Mouse (Mus musculus) adrenal gland, postnatal 4 days (tissue): ENCODE measurements around the gene Abcb9. TPM values are rescaled to one million over a fixed set of nuclear protein-coding genes. Genes with fewer than 3 reads are reported as not detected.

Experiments
- DNase-seq, 2 experiments: peaks; one replicate each; pipeline ENCODE4 v3.0.0; 2021 to 2022; ENCODE audit warnings: low spot score in 2 of 2, mixed read lengths in 2 of 2
- total RNA-seq, 2 experiments: library from RNA; stranded (reverse); gene quantifications; 2 replicates each; pipeline ENCODE4 v1.2.3; 2021

The Abcb9 gene
- total RNA-seq, 2 experiments from 2014 or later: 5.8 to 7.2 TPM

GRCm38 (mm10) chr5:124015727-124016126 lies 79.9 kb downstream of the Abcb9 start:
- no peak for DNase-seq

- DNase-seq: no peak
Measured at GRCm38 (mm10) chr5:124014791-124015251, 80.8 kb downstream of the Abcb9 start.

- no peak for DNase-seq
Measured at GRCm38 (mm10) chr5:124014180-124014579, 81.4 kb downstream of the Abcb9 start.

- DNase-seq: no peak
Measured at GRCm38 (mm10) chr5:124013747-124014146, 81.9 kb downstream of the Abcb9 start.

GRCm38 (mm10) chr5:124012885-124013284 lies 82.7 kb downstream of the Abcb9 start:
- no peak for DNase-seq

GRCm38 (mm10) chr5:124011927-124012326 lies 83.7 kb downstream of the Abcb9 start:
- no peak for DNase-seq

Other genes starting within 250 kb of the Abcb9 start
- 1 to 10 TPM in 1 of 2 experiments, under 1 TPM in 1; 0.59 to 1.4 TPM for gene Hcar2, start 230.3 kb downstream of the Abcb9 start, total RNA-seq
- 1 to 10 TPM; 7.2 to 9.6 TPM for gene Hcar1, start 215.8 kb downstream of the Abcb9 start, total RNA-seq
- gene Denr, start 188.6 kb downstream of the Abcb9 start, total RNA-seq: 10 to 100 TPM; 77.3 to 80.0 TPM
- gene Gm43518, start 168.4 kb downstream of the Abcb9 start, total RNA-seq: 1 to 10 TPM; 1.7 to 2.2 TPM
- gene Ccdc62, start 165.1 kb downstream of the Abcb9 start, total RNA-seq: 1 to 10 TPM; 5.4 to 8.0 TPM
- gene Hip1r, start 122.2 kb downstream of the Abcb9 start, total RNA-seq: 10 to 100 TPM; 16.3 to 23.6 TPM
- 10 to 100 TPM; 61.4 to 64.1 TPM for gene Vps37b, start 63.5 kb downstream of the Abcb9 start, total RNA-seq
- 10 to 100 TPM; 36.7 to 36.9 TPM for gene Ogfod2, start 16.5 kb upstream of the Abcb9 start, total RNA-seq
- 10 to 100 TPM; 77.2 to 80.9 TPM for gene Arl6ip4, start 20.3 kb upstream of the Abcb9 start, total RNA-seq
- 10 to 100 TPM; 51.2 to 56.3 TPM for gene Pitpnm2, start 154.0 kb upstream of the Abcb9 start, total RNA-seq
- gene Mphosph9, start 232.2 kb upstream of the Abcb9 start, total RNA-seq: 10 to 100 TPM; 10.4 to 11.7 TPM
- gene 2810006K23Rik, start 232.3 kb upstream of the Abcb9 start, total RNA-seq: 10 to 100 TPM; 12.0 to 12.6 TPM